Mouse (Mus musculus) T-helper 2 cell (primary cell): ENCODE results near the gene Avp.

Source experiments
- in situ Hi-C: fragments of 300-600 bp; cut with MboI, MseI; formaldehyde crosslinking; loops from one replicate; pipeline ENCODE4 v1.15.1; 2025; ENCODE audit warnings: high pct_unique_total_duplicates

Gene Avp

GRCm38 (mm10) chr2:130574960-130575359 is 7.4 kb downstream of the Avp start:
- in situ Hi-C loops: no loop called here

- in situ Hi-C loops: no loop called here
These were observed 12.4 kb downstream of the Avp start for GRCm38 (mm10) chr2:130569926-130570325.

GRCm38 (mm10) chr2:130568921-130569320 is 13.4 kb downstream of the Avp start:
- in situ Hi-C loops: no loop called here

GRCm38 (mm10) chr2:130564983-130565382 is 17.4 kb downstream of the Avp start:
- in situ Hi-C loops: no loop called here

GRCm38 (mm10) chr2:130564063-130564462 is 18.3 kb downstream of the Avp start:
- in situ Hi-C loops: no loop called here

- in situ Hi-C loops: no loop called here
These were observed 18.9 kb downstream of the Avp start, which contains the start of gene Mrps26 for GRCm38 (mm10) chr2:130563212-130564055. TSS of gene Mrps26 (plus strand) at chr2:130563742.

GRCm38 (mm10) chr2:130558015-130558414 is 24.3 kb downstream of the Avp start:
- in situ Hi-C loops: loop anchor here (5.0 kb wide), 1 partner anchor 106 kb away; the partner anchor contains the start of gene Ptpra

- in situ Hi-C loops: loop anchor here (5.0 kb wide), 1 partner anchor 105 kb away; the partner anchor contains the start of gene Ptpra
These were observed 24.9 kb downstream of the Avp start for GRCm38 (mm10) chr2:130557462-130557861.

GRCm38 (mm10) chr2:130556292-130556691 is 26.1 kb downstream of the Avp start:
- in situ Hi-C loops: loop anchor here (5.0 kb wide), 1 partner anchor 104 kb away; the partner anchor contains the start of gene Ptpra

- in situ Hi-C loops: loop anchor here (5.0 kb wide), 1 partner anchor 103 kb away; the partner anchor contains the start of gene Ptpra
These were observed 27.5 kb downstream of the Avp start for GRCm38 (mm10) chr2:130554841-130555240.

- in situ Hi-C loops: no loop called here
These were observed 35.4 kb downstream of the Avp start for GRCm38 (mm10) chr2:130546957-130547356.

- in situ Hi-C loops: no loop called here
These were observed 42.1 kb downstream of the Avp start for GRCm38 (mm10) chr2:130540266-130540665.

- in situ Hi-C loops: no loop called here
These were observed 43.3 kb downstream of the Avp start for GRCm38 (mm10) chr2:130538876-130539546.

- in situ Hi-C loops: no loop called here
These were observed 45.5 kb downstream of the Avp start for GRCm38 (mm10) chr2:130536890-130537289.

- in situ Hi-C loops: no loop called here
These were observed 47.3 kb downstream of the Avp start for GRCm38 (mm10) chr2:130535017-130535416.

GRCm38 (mm10) chr2:130532201-130532600 is 50.2 kb downstream of the Avp start:
- in situ Hi-C loops: loop anchor here (5.0 kb wide), 1 partner anchor 250 kb away; the partner anchor contains the start of gene Idh3b
